Mouse (Mus musculus) MEL (cell line): Measurements from ENCODE around the gene Nbas. TPM values are rescaled to one million over a fixed set of nuclear protein-coding genes. Genes with fewer than 3 reads are reported as not detected.

ENCODE experiments used
- DNase-seq: peaks from one replicate; pipeline ENCODE4 v3.0.0; 2011; ENCODE audit warnings: low read depth, low spot score
- H3K27ac ChIP-seq: 2 replicates; pipeline ENCODE4 v1.5.1; 2012; ENCODE audit warnings: low read depth, mild to moderate bottlenecking, control low read depth, low read length, moderate library complexity; ENCODE audit not compliant: control insufficient read depth
- H3K27me3 ChIP-seq, 2 experiments: fragments of 150-350 bp in 1 of 2; sonication (generic) in 1 of 2; 2 replicates each; pipeline ENCODE4 v1.6.1; 2012; ENCODE audit warnings: low read length in 2 of 2, mild to moderate bottlenecking in 2 of 2, improper control_type of control experiment in 1 of 2, moderate library complexity in 1 of 2; ENCODE audit not compliant: insufficient read depth in 2 of 2, control insufficient read depth in 1 of 2
- H3K36me3 ChIP-seq, 2 experiments: 2 replicates each; pipeline ENCODE4 v1.6.1; 2012 to 2014; ENCODE audit warnings: low read length in 2 of 2, improper control_type of control experiment in 1 of 2, inconsistent platforms in 1 of 2, mild to moderate bottlenecking in 1 of 2; ENCODE audit not compliant: insufficient read depth in 2 of 2, control insufficient read depth in 1 of 2
- H3K4me1 ChIP-seq, 2 experiments: fragments of 150-350 bp in 1 of 2; sonication (generic) in 1 of 2; 2 replicates each; pipeline ENCODE4 v1.6.1; 2012; ENCODE audit warnings: low read length in 2 of 2, improper control_type of control experiment in 1 of 2, mild to moderate bottlenecking in 1 of 2; ENCODE audit not compliant: insufficient read depth in 2 of 2, control insufficient read depth in 1 of 2
- H3K4me3 ChIP-seq, 2 experiments: fragments of 150-350 bp in 1 of 2; sonication (generic) in 1 of 2; 2 replicates each; pipeline ENCODE4 v1.5.1; 2012; ENCODE audit warnings: low read depth in 2 of 2, low read length in 2 of 2, mild to moderate bottlenecking in 2 of 2, moderate library complexity in 2 of 2, control low read depth in 1 of 2, improper control_type of control experiment in 1 of 2; ENCODE audit not compliant: control insufficient read depth in 1 of 2, insufficient read depth in 1 of 2
- H3K79me2 ChIP-seq: 2 replicates; pipeline ENCODE4 v1.6.1; 2012; ENCODE audit warnings: mild to moderate bottlenecking, low read length, moderate library complexity; ENCODE audit not compliant: control insufficient read depth, poor library complexity, insufficient read depth
- H3K9ac ChIP-seq: 2 replicates; pipeline ENCODE4 v1.6.1; 2012; ENCODE audit warnings: low read depth, mild to moderate bottlenecking, control low read depth, low read length, moderate library complexity; ENCODE audit not compliant: control insufficient read depth, poor library complexity, severe bottlenecking
- H3K9me3 ChIP-seq: fragments of 150-350 bp; sonication (generic); replicated peaks from 2 replicates; pipeline ENCODE4 v1.6.1; 2012; ENCODE audit warnings: mild to moderate bottlenecking, low read length, improper control_type of control experiment, moderate library complexity; ENCODE audit not compliant: insufficient read depth
- CHD1 ChIP-seq: IDR thresholded peaks from 2 replicates; pipeline ENCODE4 v1.6.1; 2012; ENCODE audit warnings: low read depth, mild to moderate bottlenecking, inconsistent platforms, low read length, improper control_type of control experiment
- E2F4 ChIP-seq: IDR thresholded peaks from 2 replicates; pipeline ENCODE4 v1.6.1; 2011; ENCODE audit warnings: low read depth, low read length, improper control_type of control experiment, borderline replicate concordance
- EP300 ChIP-seq, 2 experiments: IDR thresholded peaks; 2 replicates each; pipeline ENCODE4 v1.6.1; 2011; ENCODE audit warnings: improper control_type of control experiment in 2 of 2, low read length in 2 of 2, low read depth in 1 of 2, mild to moderate bottlenecking in 1 of 2
- ETS1 ChIP-seq: IDR thresholded peaks from 2 replicates; pipeline ENCODE4 v1.6.1; 2012; ENCODE audit warnings: low read depth, mild to moderate bottlenecking, inconsistent platforms, low read length, improper control_type of control experiment, moderate library complexity
- GABPA ChIP-seq: IDR thresholded peaks from 2 replicates; pipeline ENCODE4 v1.6.1; 2012; ENCODE audit warnings: low read depth, mild to moderate bottlenecking, inconsistent platforms, low read length, improper control_type of control experiment, moderate library complexity
- GATA1 ChIP-seq: IDR thresholded peaks from 2 replicates; pipeline ENCODE4 v1.6.1; 2011; ENCODE audit warnings: low read depth, low read length, improper control_type of control experiment
- HCFC1 ChIP-seq: IDR thresholded peaks from 2 replicates; pipeline ENCODE4 v1.6.1; 2012; ENCODE audit warnings: low read depth, mild to moderate bottlenecking, inconsistent platforms, low read length, improper control_type of control experiment, moderate library complexity
- JUND ChIP-seq: IDR thresholded peaks from 2 replicates; pipeline ENCODE4 v1.6.1; 2011; ENCODE audit warnings: low read depth, mild to moderate bottlenecking, improper control_type of control experiment, low read length
- MAX ChIP-seq: IDR thresholded peaks from 2 replicates; pipeline ENCODE4 v1.6.1; 2011; ENCODE audit warnings: low read length, improper control_type of control experiment
- MYC ChIP-seq: IDR thresholded peaks from 2 replicates; pipeline ENCODE4 v1.6.1; 2011; ENCODE audit warnings: low read depth, mild to moderate bottlenecking, low read length, improper control_type of control experiment, moderate library complexity
- NRF1 ChIP-seq: IDR thresholded peaks from 2 replicates; pipeline ENCODE4 v1.6.1; 2014; ENCODE audit warnings: low read depth, mild to moderate bottlenecking, inconsistent platforms, low read length, improper control_type of control experiment, moderate library complexity; ENCODE audit not compliant: poor library complexity, insufficient read depth, severe bottlenecking
- POLR2AphosphoS2 ChIP-seq: IDR thresholded peaks from 2 replicates; pipeline ENCODE4 v1.6.1; 2011; ENCODE audit warnings: low read length, improper control_type of control experiment
- SIN3A ChIP-seq: IDR thresholded peaks from 2 replicates; pipeline ENCODE4 v1.6.1; 2012; ENCODE audit warnings: low read length, improper control_type of control experiment, inconsistent platforms
- TCF12 ChIP-seq: IDR thresholded peaks from 2 replicates; pipeline ENCODE4 v1.6.1; 2014; ENCODE audit warnings: low read depth, mild to moderate bottlenecking, inconsistent platforms, low read length, improper control_type of control experiment, moderate library complexity
- USF2 ChIP-seq, 2 experiments: IDR thresholded peaks; 2 replicates each; pipeline ENCODE4 v1.6.1; 2011 to 2012; ENCODE audit warnings: improper control_type of control experiment in 2 of 2, low read length in 2 of 2, borderline replicate concordance in 1 of 2, inconsistent platforms in 1 of 2, low read depth in 1 of 2, mild to moderate bottlenecking in 1 of 2; ENCODE audit not compliant: insufficient read depth in 1 of 2
- ZKSCAN1 ChIP-seq: IDR thresholded peaks from 2 replicates; pipeline ENCODE4 v1.6.1; 2012; ENCODE audit warnings: low read depth, mild to moderate bottlenecking, inconsistent platforms, low read length, improper control_type of control experiment, moderate library complexity
- ZMIZ1 ChIP-seq: IDR thresholded peaks from 2 replicates; pipeline ENCODE4 v1.6.1; 2012; ENCODE audit warnings: low read depth, mild to moderate bottlenecking, inconsistent platforms, low read length, improper control_type of control experiment, moderate library complexity
- ZNF384 ChIP-seq: IDR thresholded peaks from 2 replicates; pipeline ENCODE4 v1.6.1; 2012; ENCODE audit warnings: low read depth, mild to moderate bottlenecking, inconsistent platforms, low read length, improper control_type of control experiment
- polyA plus RNA-seq, 2 experiments: library from polyadenylated mRNA; stranded (reverse) in 1 of 2; unstranded in 1 of 2; fragments of >175 nt in 1 of 2; fragments of >200 nt in 1 of 2; gene quantifications; 2 replicates each; pipeline versions ENCODE4 v1.2.1 to v1.2.4; 2012; ENCODE audit warnings: low replicate concordance in 2 of 2, low read depth in 1 of 2; ENCODE audit not compliant: insufficient read length in 2 of 2, insufficient read depth in 1 of 2, missing spikeins in 1 of 2
- total RNA-seq: library from RNA; depleted of rRNA; stranded (reverse); fragments of 300-350 nt; gene quantifications from 2 replicates; pipeline ENCODE4 v1.2.3, GENCODE M21; 2012

Nbas gene
- total and polyA plus RNA-seq, 3 experiments: 24.2 to 25.7 TPM; not detected in 1

DNA sequence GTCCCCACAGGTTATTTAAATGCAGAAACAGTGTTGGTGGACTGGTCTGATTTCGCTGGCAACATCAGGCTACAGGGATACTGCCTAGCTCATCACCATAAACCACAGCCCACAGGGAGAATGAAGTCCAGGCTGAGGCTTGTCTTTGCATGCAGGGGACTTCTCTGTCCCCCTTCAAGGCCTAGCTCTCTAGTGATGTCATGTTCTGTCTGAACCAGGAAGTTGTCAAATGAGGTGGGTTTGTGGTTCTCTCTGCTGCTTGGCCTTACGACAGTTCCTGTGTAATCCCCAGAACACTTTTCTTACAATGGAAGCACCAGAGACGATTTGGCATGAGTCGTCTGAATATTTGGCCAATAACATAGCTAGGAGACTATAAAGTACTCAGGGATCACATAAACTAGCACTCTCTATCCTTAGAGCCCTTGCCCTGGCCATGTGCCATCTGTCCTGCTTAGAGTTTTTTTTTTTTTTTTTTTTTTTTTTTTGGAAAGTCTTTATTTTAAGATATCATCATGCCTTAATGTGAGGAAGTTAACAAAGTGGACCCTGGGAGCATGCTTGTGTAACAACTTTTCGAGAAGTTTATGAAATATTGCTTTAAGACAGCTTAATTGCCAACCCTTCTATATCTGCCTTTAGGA is 294.8 kb downstream of the Nbas start:
- H3K27ac ChIP-seq: no peak overlapping the region
- no peaks in the 10 kb centered on the region for H3K9me3 ChIP-seq
- no peaks in the 10 kb centered on the region for H3K79me2 ChIP-seq
- 0 out of 4 replicates have a peak, but pooled peaks cover 0 to 2% of the 10 kb centered on the region in 2 experiments for H3K4me1 ChIP-seq
- peak; percentile 35 for DNase-seq
- H3K4me3 ChIP-seq: no peak overlapping the region
- H3K27me3 ChIP-seq: no peaks in the 10 kb centered on the region
- H3K36me3 ChIP-seq: peaks cover 0 to 2% of the 10 kb centered on the region in 2 experiments
- H3K9ac ChIP-seq: no peak overlapping the region
- TF ChIP-seq ZMIZ1: no peak
- TF ChIP-seq ZNF384: peak; percentile 61

DNA sequence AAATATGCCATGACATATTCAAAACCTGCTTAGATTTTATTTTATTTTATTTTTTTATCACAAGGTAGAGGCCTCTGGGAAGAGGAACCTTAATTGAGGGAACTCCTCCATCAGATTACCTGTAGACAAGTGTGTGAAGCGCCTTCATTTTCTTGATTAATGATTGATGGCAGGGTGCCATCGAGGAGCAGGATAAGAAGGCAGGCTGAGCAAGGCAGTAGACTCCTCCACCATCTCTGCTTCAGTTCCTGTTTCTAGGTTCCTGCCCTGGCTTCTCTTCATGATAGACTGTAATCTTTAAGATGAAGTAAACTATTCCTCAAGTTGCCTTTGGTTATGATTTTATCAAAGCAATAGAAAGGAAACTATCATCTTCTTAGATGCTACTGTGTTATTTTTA is 295.4 kb downstream of the Nbas start:
- H3K4me3 ChIP-seq: no peak overlapping the region
- peaks cover 0 to 2% of the 10 kb centered on the region in 2 experiments for H3K36me3 ChIP-seq
- H3K4me1 ChIP-seq: 0 out of 4 replicates have a peak, but pooled peaks cover 0 to 2% of the 10 kb centered on the region in 2 experiments
- no peaks in the 10 kb centered on the region for H3K9me3 ChIP-seq
- no peaks in the 10 kb centered on the region for H3K79me2 ChIP-seq
- no peak overlapping the region for H3K27ac ChIP-seq
- H3K9ac ChIP-seq: no peak overlapping the region
- peak; percentile 83 for DNase-seq
- no peaks in the 10 kb centered on the region for H3K27me3 ChIP-seq
- no peak for TF ChIP-seq GABPA
- peak; percentile 71 for TF ChIP-seq ETS1
- TF ChIP-seq GATA1: peak; percentile 76
- TF ChIP-seq HCFC1: no peak
- peak; percentile 54 to 63 for TF ChIP-seq EP300 (IDR thresholded peaks at IDR 0.05; ENCODE audit: low read depth in 1 of 2, low read length in 2 of 2)
- TF ChIP-seq CHD1: no peak
- peak; percentile 19; the same call in 1 of the 2 replicates for TF ChIP-seq TCF12
- TF ChIP-seq SIN3A: peak; percentile 43; the same call in 1 of the 2 replicates
- no peak for TF ChIP-seq MYC
- TF ChIP-seq MAX: no peak
- no peak for TF ChIP-seq POLR2AphosphoS2
- no peak for TF ChIP-seq USF2 (IDR thresholded peaks at IDR 0.05; ENCODE audit: borderline replicate concordance in 1 of 2, insufficient read depth in 1 of 2, low read depth in 1 of 2, low read length in 2 of 2)
- no peak for TF ChIP-seq NRF1
- peak; percentile 85 for TF ChIP-seq ZKSCAN1
- TF ChIP-seq E2F4: no peak
- TF ChIP-seq JUND: no peak
- TF ChIP-seq, all 39 proteins: peak for 6
